Mouse (Mus musculus) stomach, postnatal 0 days (tissue): ENCODE data around the gene Cntn5. TPM values are rescaled to one million over a fixed set of nuclear protein-coding genes. Genes with fewer than 3 reads are reported as not detected.

ENCODE experiments used
- ATAC-seq: fragments of 200-750 bp; cut with Nextera tagmentation; 2 replicates; pipeline ENCODE4 v1.8.0; 2017; ENCODE audit not compliant: low FRiP score, low TSS enrichment
- DNase-seq: peaks from one replicate; pipeline ENCODE4 v3.0.0-alpha.2; 2016; ENCODE audit warnings: low spot score
- H3K27ac ChIP-seq: fragments of 300-500 bp; sonication (generic); replicated peaks from 2 replicates; pipeline ENCODE4 v1.5.1; 2014; ENCODE audit warnings: mild to moderate bottlenecking, control low read depth
- H3K27me3 ChIP-seq: fragments of 300-500 bp; sonication (generic); 2 replicates; pipeline ENCODE4 v1.6.1; 2014; ENCODE audit warnings: low read length; ENCODE audit not compliant: control insufficient read depth, insufficient read depth
- H3K36me3 ChIP-seq: fragments of 300-500 bp; sonication (generic); 2 replicates; pipeline ENCODE4 v1.6.1; 2014; ENCODE audit warnings: low read length, mixed read lengths; ENCODE audit not compliant: control insufficient read depth, insufficient read depth
- H3K4me1 ChIP-seq: fragments of 300-500 bp; sonication (generic); replicated peaks from 2 replicates; pipeline ENCODE4 v1.6.1; 2014; ENCODE audit warnings: antibody characterized with exemption; ENCODE audit not compliant: control insufficient read depth, insufficient read depth
- H3K4me2 ChIP-seq: fragments of 300-500 bp; sonication (generic); replicated peaks from 2 replicates; pipeline ENCODE4 v1.6.1; 2014; ENCODE audit warnings: low read depth, mild to moderate bottlenecking, control low read depth, moderate library complexity
- H3K4me3 ChIP-seq: fragments of 300-500 bp; sonication (generic); 2 replicates; pipeline ENCODE4 v1.5.1; 2014; ENCODE audit warnings: low read depth, low read length, control low read depth
- H3K9ac ChIP-seq: fragments of 300-500 bp; sonication (generic); 2 replicates; pipeline ENCODE4 v1.6.1; 2014; ENCODE audit warnings: mild to moderate bottlenecking, low read length, control low read depth, mixed read lengths
- H3K9me3 ChIP-seq: fragments of 300-500 bp; sonication (generic); 2 replicates; pipeline ENCODE4 v1.6.1; 2016; ENCODE audit warnings: low read length; ENCODE audit not compliant: control insufficient read depth
- CTCF ChIP-seq: IDR thresholded peaks from 2 replicates; pipeline ENCODE4 v1.5.1; 2016; ENCODE audit warnings: antibody characterized with exemption, low read depth, mild to moderate bottlenecking, moderate library complexity
- EP300 ChIP-seq: optimal IDR thresholded peaks from 2 replicates; pipeline ENCODE3; 2016; ENCODE audit warnings: antibody characterized with exemption
- WGBS: fragments of 180-500 bp; shearing (Covaris S2); extraction: QIAGEN DNeasy Blood & Tissue Kit; methylation state at CpG from one replicate; pipeline ENCODE4 v1.1.7; 2014; 5-methylcytosine and 5-hydroxymethylcytosine counted together
- polyA plus RNA-seq: library from polyadenylated mRNA; unstranded; fragments of >200 nt; fragmentation: Nextera tagmentation; extraction: Ambion mirVana; gene quantifications from 2 replicates; pipeline ENCODE4 v1.2.1, GENCODE M21; 2015

The Cntn5 gene
- polyA plus RNA-seq, 1 experiment from 2014 or later = 0.49 TPM

DNA sequence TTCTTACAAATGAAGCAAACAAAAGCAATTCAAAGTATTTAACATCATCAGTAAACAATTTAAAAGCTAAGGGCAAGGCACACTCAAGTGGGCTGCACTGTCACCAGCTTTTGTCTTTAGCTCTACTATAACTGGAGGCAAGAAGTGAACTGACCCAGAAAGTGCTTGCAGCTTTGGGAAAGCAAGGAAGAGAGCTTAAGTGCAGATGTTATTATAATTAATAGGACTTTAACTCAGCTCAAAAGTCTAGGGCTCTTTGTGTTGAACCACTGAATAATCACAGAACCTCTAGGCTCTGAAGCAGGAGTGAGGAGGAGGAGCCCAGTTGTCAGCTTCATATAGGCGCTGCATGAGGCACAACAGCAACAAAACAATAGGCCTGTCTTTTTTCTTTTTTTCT lies 1049.8 kb downstream of the Cntn5 start:
- H3K27ac ChIP-seq = no peak overlapping the region
- DNase-seq = no peak
- H3K27me3 ChIP-seq = no peaks in the 10 kb centered on the region
- ATAC-seq = no peak
- no peak overlapping the region for H3K9ac ChIP-seq
- H3K36me3 ChIP-seq = no peaks in the 10 kb centered on the region
- H3K4me1 ChIP-seq = no peaks in the 10 kb centered on the region
- no peaks in the 10 kb centered on the region for H3K9me3 ChIP-seq
- H3K4me3 ChIP-seq = no peak overlapping the region
- H3K4me2 ChIP-seq = no peak overlapping the region
- WGBS = 61% methylated on average over 1 of the region's 1 CpGs
- no peak for TF ChIP-seq EP300
- no peak for TF ChIP-seq CTCF

- Histone ChIP-seq H3K27me3 (no peaks in the 10 kb centered on the region), H3K9me3 (no peaks in the 10 kb centered on the region), H3K9ac (no peak overlapping the region), H3K27ac (no peak overlapping the region), H3K4me2 (no peak overlapping the region), H3K4me3 (no peak overlapping the region), H3K4me1 (no peaks in the 10 kb centered on the region), H3K36me3 (no peaks in the 10 kb centered on the region)
- no peak for DNase-seq
- 58% methylated on average over 2 of the region's 2 CpGs for WGBS
- ATAC-seq = no peak
- no peak for TF ChIP-seq CTCF
- TF ChIP-seq EP300 = no peak
These were observed 1074.3 kb downstream of the Cntn5 start for GRCm38 (mm10) chr9:9830231-9830630.

DNA sequence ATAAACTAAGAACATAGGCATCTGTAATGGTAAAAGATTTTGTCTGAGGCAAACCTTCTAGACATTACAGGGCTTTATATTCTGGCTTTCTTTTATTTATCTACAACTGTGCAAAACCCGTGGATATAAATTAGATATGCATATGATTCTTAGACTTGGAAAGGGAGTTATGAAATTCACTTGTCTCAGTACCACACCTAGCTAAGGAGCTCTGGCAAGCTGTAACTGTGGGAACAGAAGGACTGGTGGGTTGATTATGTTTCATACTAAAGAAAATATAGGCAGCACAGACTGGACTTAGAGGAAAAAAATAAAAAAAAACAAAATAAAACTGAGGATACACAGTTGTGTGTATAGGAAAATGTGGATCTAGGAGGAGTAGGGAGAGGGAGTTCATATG lies 1084.6 kb downstream of the Cntn5 start:
- no peak overlapping the region for H3K4me2 ChIP-seq
- H3K27ac ChIP-seq = no peak overlapping the region
- no peaks in the 10 kb centered on the region for H3K36me3 ChIP-seq
- DNase-seq = no peak
- TF ChIP-seq EP300 = no peak
- H3K4me1 ChIP-seq = no peaks in the 10 kb centered on the region
- ATAC-seq = no peak
- no peak overlapping the region for H3K9ac ChIP-seq
- no peak overlapping the region for H3K4me3 ChIP-seq
- 73% methylated on average over 1 of the region's 1 CpGs for WGBS
- no peaks in the 10 kb centered on the region for H3K9me3 ChIP-seq
- H3K27me3 ChIP-seq = no peaks in the 10 kb centered on the region

- H3K4me3 ChIP-seq = no peak overlapping the region
- ATAC-seq = no peak
- no peaks in the 10 kb centered on the region for H3K9me3 ChIP-seq
- DNase-seq = no peak
- no peak overlapping the region for H3K27ac ChIP-seq
- H3K4me1 ChIP-seq = no peaks in the 10 kb centered on the region
- TF ChIP-seq EP300 (no peak), CTCF (no peak)
- no peaks in the 10 kb centered on the region for H3K27me3 ChIP-seq
- no peak overlapping the region for H3K9ac ChIP-seq
- H3K36me3 ChIP-seq = no peaks in the 10 kb centered on the region
- WGBS = 44% methylated on average over 2 of the region's 2 CpGs
- H3K4me2 ChIP-seq = no peak overlapping the region
These were observed 1087.1 kb downstream of the Cntn5 start for GRCm38 (mm10) chr9:9817477-9817876.

DNA sequence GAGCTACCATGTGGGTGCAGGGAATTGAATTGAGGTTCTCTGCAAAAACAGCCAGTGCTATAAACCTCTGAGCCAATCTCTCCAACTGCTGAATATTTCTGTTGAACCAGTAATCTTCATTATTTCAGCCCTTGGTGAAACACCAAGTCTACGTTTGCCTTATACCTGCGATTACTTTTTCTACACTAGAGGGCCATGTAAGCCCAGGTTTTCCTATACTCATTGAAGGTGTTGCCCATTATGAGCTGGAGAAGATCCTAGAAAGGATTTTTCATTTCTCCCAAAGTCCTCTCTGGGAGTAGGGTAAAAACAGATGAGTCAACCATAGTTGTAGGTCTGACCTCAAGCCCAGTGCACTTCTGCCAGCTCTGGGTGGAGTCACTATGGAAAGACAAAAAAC lies 1105.0 kb downstream of the Cntn5 start:
- TF ChIP-seq CTCF (peak; percentile 34), EP300 (no peak)

GRCm38 (mm10) chr9:9783680-9784079 lies 1120.9 kb downstream of the Cntn5 start:
- DNase-seq (no peak), ATAC-seq (no peak)
- Histone ChIP-seq H3K9me3 (no peaks in the 10 kb centered on the region), H3K9ac (no peak overlapping the region), H3K4me3 (no peak overlapping the region), H3K27me3 (no peaks in the 10 kb centered on the region), H3K4me1 (no peaks in the 10 kb centered on the region), H3K27ac (no peak overlapping the region), H3K36me3 (no peaks in the 10 kb centered on the region), H3K4me2 (no peak overlapping the region)
- 55% methylated on average over 3 of the region's 3 CpGs for WGBS
- peak; percentile 61 for TF ChIP-seq CTCF
- no peak for TF ChIP-seq EP300

More for the DNA sequence above, 1105.0 kb downstream of the Cntn5 start:
- Histone ChIP-seq H3K27me3 (no peaks in the 10 kb centered on the region), H3K27ac (no peak overlapping the region), H3K4me1 (no peaks in the 10 kb centered on the region), H3K4me3 (no peak overlapping the region), H3K9me3 (no peaks in the 10 kb centered on the region), H3K36me3 (no peaks in the 10 kb centered on the region), H3K9ac (no peak overlapping the region), H3K4me2 (no peak overlapping the region)
- DNase-seq = no peak
- 79% methylated on average over 2 of the region's 2 CpGs for WGBS
- no peak for ATAC-seq
